Mouse (Mus musculus): ENCODE data around the gene Tst. TPM values are rescaled to one million over a fixed set of nuclear protein-coding genes. Genes with fewer than 3 reads are reported as not detected.

Gene Tst
- polyA plus RNA-seq, 1 experiment: 161 TPM

GRCm38 (mm10) chr15:78390855-78391254 is 14.9 kb downstream of the Tst start:
- Histone ChIP-seq H3K4me3 (ENCODE audit: insufficient read depth, low read depth, low read length) (no peak overlapping the region), H3K27me3 (replicated peaks; ENCODE audit: control insufficient read depth, insufficient read depth, low read length) (no peaks in the 10 kb centered on the region), H3K4me1 (ENCODE audit: control insufficient read depth, insufficient read depth, low read length) (no peaks in the 10 kb centered on the region; the same call in 1 of the 2 replicates), H3K27ac (ENCODE audit: insufficient read depth, low read depth, low read length) (no peak overlapping the region), H3K36me3 (ENCODE audit: control insufficient read depth, insufficient read depth, low read length) (no peaks in the 10 kb centered on the region)
- no peak for DNase-seq
- TF ChIP-seq CTCF (conservative IDR thresholded peaks at IDR 0.05; ENCODE audit: insufficient read depth, insufficient read length, low read depth, low read length) (no peak), POLR2A (IDR thresholded peaks at IDR 0.05; ENCODE audit: low read depth, low read length) (no peak)
- WGBS: 82% methylated on average over 3 of the region's 3 CpGs

DNA sequence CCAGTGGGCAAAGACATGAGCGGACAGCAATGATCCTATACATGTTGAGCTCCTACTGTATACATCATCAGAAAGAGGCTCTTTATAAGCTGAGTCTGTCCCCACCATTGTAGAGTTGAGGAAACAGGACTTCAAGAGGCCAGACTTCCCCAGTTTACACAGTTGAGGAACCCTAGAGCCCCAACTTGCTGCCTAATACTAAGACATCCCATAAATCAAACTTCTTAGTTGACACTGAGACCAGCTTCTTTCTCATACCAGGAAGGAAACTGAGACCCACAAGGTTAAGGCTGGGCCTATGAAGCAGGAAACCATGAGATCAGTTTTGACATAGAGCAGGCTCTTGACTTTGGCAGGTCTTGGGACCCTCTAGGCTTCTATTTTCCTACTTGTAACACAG is 20.1 kb downstream of the Tst start:
- Histone ChIP-seq H3K4me3 (ENCODE audit: insufficient read depth, low read depth, low read length) (no peak overlapping the region), H3K4me1 (ENCODE audit: control insufficient read depth, insufficient read depth, low read length) (peaks cover 16% of the 10 kb centered on the region; the same call in 1 of the 2 replicates), H3K36me3 (ENCODE audit: control insufficient read depth, insufficient read depth, low read length) (no peaks in the 10 kb centered on the region), H3K27me3 (replicated peaks; ENCODE audit: control insufficient read depth, insufficient read depth, low read length) (no peaks in the 10 kb centered on the region), H3K27ac (ENCODE audit: insufficient read depth, low read depth, low read length) (no peak overlapping the region)
- no peak for TF ChIP-seq POLR2A (IDR thresholded peaks at IDR 0.05; ENCODE audit: low read depth, low read length)
- no peak for TF ChIP-seq CTCF (conservative IDR thresholded peaks at IDR 0.05; ENCODE audit: insufficient read depth, insufficient read length, low read depth, low read length)
- 100% methylated on average over 1 of the region's 1 CpGs for WGBS
- no peak for DNase-seq

GRCm38 (mm10) chr15:78384220-78385116 is 21.2 kb downstream of the Tst start:
- Histone ChIP-seq H3K36me3 (ENCODE audit: control insufficient read depth, insufficient read depth, low read length) (no peaks in the 10 kb centered on the region), H3K27me3 (replicated peaks; ENCODE audit: control insufficient read depth, insufficient read depth, low read length) (no peaks in the 10 kb centered on the region), H3K4me3 (ENCODE audit: insufficient read depth, low read depth, low read length) (no peak overlapping the region), H3K4me1 (ENCODE audit: control insufficient read depth, insufficient read depth, low read length) (peaks cover 16% of the 10 kb centered on the region; the same call in 1 of the 2 replicates), H3K27ac (ENCODE audit: insufficient read depth, low read depth, low read length) (peak overlapping the region; percentile 12; the same call in 1 of the 2 replicates)
- peak; percentile 36 for DNase-seq
- WGBS: 56% methylated on average over 7 of the region's 7 CpGs
- TF ChIP-seq POLR2A (IDR thresholded peaks at IDR 0.05; ENCODE audit: low read depth, low read length) (no peak), CTCF (conservative IDR thresholded peaks at IDR 0.05; ENCODE audit: insufficient read depth, insufficient read length, low read depth, low read length) (no peak)

DNA sequence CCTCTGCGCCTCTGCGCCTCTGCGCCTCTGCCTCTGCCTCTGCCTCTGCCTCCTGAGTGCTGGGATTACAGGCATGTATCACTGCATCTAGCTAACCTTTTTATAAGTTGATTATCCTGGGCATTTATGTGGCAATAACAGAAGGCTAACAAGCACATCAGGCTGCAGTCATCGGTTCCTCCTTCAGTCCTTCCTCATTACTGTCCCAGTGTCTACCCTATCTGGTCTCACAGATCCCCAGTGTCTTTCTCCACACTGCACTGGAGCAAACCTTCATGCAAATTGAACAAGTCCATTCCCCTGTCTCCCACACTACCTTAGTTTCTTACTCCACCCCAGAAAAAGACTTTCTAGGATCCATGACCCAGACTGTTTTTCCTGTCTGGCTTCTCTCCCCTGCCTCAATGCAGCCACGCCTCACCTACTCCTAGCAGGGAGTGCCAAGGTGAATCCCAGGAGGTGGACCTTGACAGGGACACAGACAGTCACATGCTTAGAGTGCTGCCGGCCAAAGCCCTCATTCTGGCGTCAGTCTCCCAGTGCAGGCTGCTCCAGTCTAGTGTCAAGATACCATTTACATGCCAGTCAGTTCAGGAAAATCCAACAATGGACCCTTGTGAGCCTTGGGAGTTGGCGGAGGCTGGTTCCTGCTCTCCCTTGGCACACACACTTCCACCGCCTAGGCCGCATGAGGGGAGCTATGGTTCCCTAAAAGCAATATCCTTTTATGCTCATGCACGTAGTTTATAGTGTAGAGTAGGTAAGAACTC is 22.1 kb downstream of the Tst start:
- H3K4me3 ChIP-seq (ENCODE audit: insufficient read depth, low read depth, low read length): no peak overlapping the region
- H3K27me3 ChIP-seq (replicated peaks; ENCODE audit: control insufficient read depth, insufficient read depth, low read length): no peaks in the 10 kb centered on the region
- peaks cover 16% of the 10 kb centered on the region; the same call in 1 of the 2 replicates for H3K4me1 ChIP-seq (ENCODE audit: control insufficient read depth, insufficient read depth, low read length)
- no peak for TF ChIP-seq POLR2A (IDR thresholded peaks at IDR 0.05; ENCODE audit: low read depth, low read length)
- no peak for TF ChIP-seq CTCF (conservative IDR thresholded peaks at IDR 0.05; ENCODE audit: insufficient read depth, insufficient read length, low read depth, low read length)
- peak; percentile 92 for DNase-seq
- H3K27ac ChIP-seq (ENCODE audit: insufficient read depth, low read depth, low read length): peak overlapping the region; percentile 12; the same call in 1 of the 2 replicates
- no peaks in the 10 kb centered on the region for H3K36me3 ChIP-seq (ENCODE audit: control insufficient read depth, insufficient read depth, low read length)
- 60% methylated on average over 11 of the region's 11 CpGs for WGBS

GRCm38 (mm10) chr15:78382115-78382514 is 23.6 kb downstream of the Tst start:
- Histone ChIP-seq H3K27me3 (replicated peaks; ENCODE audit: control insufficient read depth, insufficient read depth, low read length) (no peaks in the 10 kb centered on the region), H3K4me1 (ENCODE audit: control insufficient read depth, insufficient read depth, low read length) (peaks cover 16% of the 10 kb centered on the region; the same call in 1 of the 2 replicates), H3K36me3 (ENCODE audit: control insufficient read depth, insufficient read depth, low read length) (no peaks in the 10 kb centered on the region), H3K27ac (ENCODE audit: insufficient read depth, low read depth, low read length) (no peak overlapping the region), H3K4me3 (ENCODE audit: insufficient read depth, low read depth, low read length) (no peak overlapping the region)
- no peak for TF ChIP-seq CTCF (conservative IDR thresholded peaks at IDR 0.05; ENCODE audit: insufficient read depth, insufficient read length, low read depth, low read length)
- no peak for TF ChIP-seq POLR2A (IDR thresholded peaks at IDR 0.05; ENCODE audit: low read depth, low read length)
- WGBS: 78% methylated on average over 4 of the region's 4 CpGs
- DNase-seq: peak; percentile 64

DNA sequence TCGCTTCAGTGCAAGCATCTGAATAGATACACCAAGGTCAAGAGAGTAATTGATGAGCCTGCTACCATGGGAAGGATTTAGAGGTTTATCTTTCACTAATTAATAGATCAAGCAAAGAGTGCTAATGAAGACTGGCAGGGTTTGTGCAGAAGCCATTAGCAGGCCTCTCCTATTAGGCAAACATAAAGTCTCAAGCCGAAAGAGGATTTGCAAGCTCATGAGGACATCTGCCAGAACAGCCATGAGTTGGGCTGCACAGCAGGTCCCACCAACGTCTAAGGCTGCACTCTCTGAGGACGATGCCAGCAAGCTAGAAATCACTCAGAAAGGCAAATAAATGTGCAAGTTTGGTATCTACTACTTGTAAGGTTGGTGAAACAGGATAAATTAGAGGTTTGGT is 25.0 kb downstream of the Tst start:
- 79% methylated on average over 4 of the region's 4 CpGs for WGBS
- no peak overlapping the region for H3K4me3 ChIP-seq (ENCODE audit: insufficient read depth, low read depth, low read length)
- TF ChIP-seq POLR2A (IDR thresholded peaks at IDR 0.05; ENCODE audit: low read depth, low read length) (no peak), CTCF (conservative IDR thresholded peaks at IDR 0.05; ENCODE audit: insufficient read depth, insufficient read length, low read depth, low read length) (no peak)
- H3K36me3 ChIP-seq (ENCODE audit: control insufficient read depth, insufficient read depth, low read length): no peaks in the 10 kb centered on the region
- no peaks in the 10 kb centered on the region for H3K27me3 ChIP-seq (replicated peaks; ENCODE audit: control insufficient read depth, insufficient read depth, low read length)
- no peak overlapping the region for H3K27ac ChIP-seq (ENCODE audit: insufficient read depth, low read depth, low read length)
- no peak for DNase-seq
- H3K4me1 ChIP-seq (ENCODE audit: control insufficient read depth, insufficient read depth, low read length): peaks cover 16% of the 10 kb centered on the region; the same call in 1 of the 2 replicates

Measured in kidney, adult 2 months (tissue).